Mouse (Mus musculus) heart, adult 18-20 months (tissue): ENCODE measurements around the gene Litaf. TPM values are rescaled to one million over a fixed set of nuclear protein-coding genes. Genes with fewer than 3 reads are reported as not detected.
"Not testable (repeated sequence)": the region's sequence is repeated elsewhere in the genome, so short reads cannot be mapped to it uniquely, and the experiment has no call there.

ENCODE experiments used
- DNase-seq, 2 experiments: peaks; one replicate each; pipeline ENCODE4 v3.0.0; 2021 to 2022; ENCODE audit warnings: mixed read lengths in 1 of 2
- total RNA-seq, 2 experiments: library from RNA; stranded (reverse); gene quantifications; 2 replicates each; pipeline ENCODE4 v1.2.3; 2021

Litaf gene
- total RNA-seq, 2 experiments from 2014 or later = 17.1 to 20.8 TPM

- DNase-seq = peak in 1 of 2 experiments; percentile 50
Observed at GRCm38 (mm10) chr16:10991737-10992089, 74.2 kb downstream of the Litaf start.

DNA sequence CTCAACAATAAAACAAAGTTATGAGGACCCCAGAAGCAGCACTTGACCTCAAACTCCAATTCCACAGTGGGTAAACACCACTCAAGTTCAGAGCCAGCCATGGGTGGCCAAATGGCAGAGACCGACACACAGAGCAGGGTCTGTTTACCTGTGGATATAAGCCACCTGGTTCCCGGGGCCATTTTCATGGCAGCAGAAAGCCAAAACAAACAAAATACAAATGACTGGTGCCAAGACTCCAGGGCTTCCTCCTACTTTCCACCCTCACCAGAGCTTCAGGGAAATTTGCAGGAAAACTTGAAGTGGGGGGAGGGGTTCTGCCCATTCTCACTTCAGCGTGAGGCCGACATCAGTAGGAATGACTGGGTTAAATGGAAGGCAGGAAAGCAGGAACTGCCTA, 75.2 kb downstream of the Litaf start:
- no peak for DNase-seq

- DNase-seq = no peak
Observed at GRCm38 (mm10) chr16:10989896-10990295, 76.1 kb downstream of the Litaf start.

- DNase-seq = no peak
Observed at GRCm38 (mm10) chr16:10989361-10989760, 76.6 kb downstream of the Litaf start.

DNA sequence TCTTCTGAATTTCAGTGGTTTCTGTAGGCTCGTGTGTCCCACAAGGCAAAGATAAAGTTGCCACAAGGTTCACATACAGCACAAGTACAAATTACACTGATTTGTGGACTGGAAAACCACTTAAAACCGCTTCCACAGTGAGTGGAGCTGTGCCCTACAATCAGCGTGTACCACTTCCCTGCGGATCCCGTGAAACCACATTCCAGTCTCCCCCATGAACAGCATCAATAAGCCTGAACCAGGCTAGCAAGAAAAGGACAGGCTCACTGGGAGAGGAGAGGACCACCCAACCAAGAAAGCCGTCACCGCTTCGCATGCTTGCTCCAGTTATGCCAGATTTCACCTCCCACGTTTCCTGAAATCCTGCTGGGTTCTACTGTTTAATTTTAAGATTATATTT, 77.7 kb downstream of the Litaf start:
- no peak for DNase-seq

- DNase-seq = peak in 1 of 2 experiments; percentile 35
Observed at GRCm38 (mm10) chr16:10984534-10984933, 81.4 kb downstream of the Litaf start.

GRCm38 (mm10) chr16:10981493-10982070, 84.4 kb downstream of the Litaf start:
- peak; percentile 58 to 70 for DNase-seq

- no peak for DNase-seq
Observed at GRCm38 (mm10) chr16:10979064-10979803, 86.7 kb downstream of the Litaf start.

DNA sequence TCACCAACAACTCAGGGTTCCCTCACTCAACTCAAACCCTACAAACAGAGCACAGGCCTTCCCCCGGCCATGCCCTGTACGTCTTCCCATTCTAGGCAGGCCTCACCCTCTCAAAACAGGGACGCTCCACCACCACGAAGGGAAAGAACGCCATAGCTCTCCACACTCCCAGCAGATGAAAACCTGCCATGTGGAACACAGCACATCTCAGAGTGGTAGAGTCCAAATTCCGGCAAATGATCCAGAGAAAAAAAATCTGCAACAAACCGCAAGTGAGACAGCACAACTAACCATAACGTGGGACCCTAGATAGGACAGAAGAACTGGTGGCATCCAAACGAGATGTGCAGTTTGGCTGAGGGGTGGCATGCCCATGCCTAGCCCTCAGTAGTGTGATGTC, 88.1 kb downstream of the Litaf start:
- DNase-seq = no peak

DNA sequence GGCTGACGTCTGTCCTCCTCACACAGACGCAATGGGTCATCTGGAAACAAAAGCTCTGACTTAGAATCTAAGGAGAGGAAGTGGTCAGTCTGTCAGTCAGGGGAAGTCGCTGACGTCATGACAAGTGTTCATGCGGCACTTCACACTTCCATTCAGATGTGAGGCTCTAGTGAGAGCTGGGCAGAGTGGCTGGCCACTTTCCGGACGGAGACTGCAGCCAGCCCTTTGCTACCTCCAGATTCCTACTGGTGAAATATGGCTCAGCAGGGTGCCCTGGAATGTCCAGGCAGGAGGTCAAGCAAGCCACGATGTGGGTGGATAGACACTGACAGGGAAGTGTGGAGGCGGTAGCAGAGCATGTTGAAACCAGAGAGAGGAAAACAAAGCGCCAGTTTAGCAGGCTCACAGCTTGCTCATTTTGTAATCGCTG, 89.7 kb downstream of the Litaf start:
- DNase-seq = peak in 1 of 2 experiments; percentile 63

DNA sequence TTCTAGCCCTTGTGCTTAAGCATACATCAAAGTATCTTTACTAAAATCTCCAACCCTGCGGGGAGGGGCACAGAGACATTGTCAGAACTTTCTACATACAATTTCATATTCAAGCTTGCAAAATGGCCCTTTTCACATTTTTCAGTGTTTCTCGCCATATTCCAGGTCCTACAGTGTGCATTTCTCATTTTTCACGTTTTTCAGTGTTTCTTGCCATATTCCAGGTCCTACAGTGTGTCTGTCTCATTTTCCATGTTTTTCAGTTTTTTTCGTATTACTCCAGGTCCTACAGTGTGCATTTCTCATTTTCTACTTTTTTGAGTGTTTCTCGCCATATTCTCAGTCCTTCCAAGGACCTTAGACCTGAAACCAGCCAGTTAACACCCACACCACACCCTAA, 91.0 kb downstream of the Litaf start:
- no peak for DNase-seq

GRCm38 (mm10) chr16:10974037-10974446, 91.9 kb downstream of the Litaf start:
- peak; percentile 73 to 76 for DNase-seq

DNA sequence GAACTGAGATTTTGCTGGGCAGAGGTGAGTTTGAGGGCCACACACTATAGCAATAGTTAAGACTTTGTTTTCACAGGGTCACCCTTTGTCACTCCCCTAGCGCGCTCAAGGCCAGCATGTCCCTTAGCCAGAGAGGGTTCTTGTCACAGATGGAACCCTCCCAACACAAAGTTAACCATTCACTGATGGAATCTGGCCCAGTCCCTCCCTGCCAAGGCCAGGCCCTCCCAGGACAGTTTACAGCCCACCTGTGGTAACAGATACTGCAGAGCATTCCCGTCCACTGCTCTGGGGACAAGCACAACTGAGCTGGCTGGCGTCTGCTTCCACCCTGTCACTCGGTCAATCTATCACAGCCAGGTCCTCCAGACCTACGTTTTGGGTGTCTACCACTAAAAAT, 93.7 kb downstream of the Litaf start:
- DNase-seq = no peak

GRCm38 (mm10) chr16:10969944-10970343, 96.0 kb downstream of the Litaf start:
- not testable (repeated sequence) for DNase-seq

GRCm38 (mm10) chr16:10969342-10969741, 96.6 kb downstream of the Litaf start:
- DNase-seq = no peak

DNA sequence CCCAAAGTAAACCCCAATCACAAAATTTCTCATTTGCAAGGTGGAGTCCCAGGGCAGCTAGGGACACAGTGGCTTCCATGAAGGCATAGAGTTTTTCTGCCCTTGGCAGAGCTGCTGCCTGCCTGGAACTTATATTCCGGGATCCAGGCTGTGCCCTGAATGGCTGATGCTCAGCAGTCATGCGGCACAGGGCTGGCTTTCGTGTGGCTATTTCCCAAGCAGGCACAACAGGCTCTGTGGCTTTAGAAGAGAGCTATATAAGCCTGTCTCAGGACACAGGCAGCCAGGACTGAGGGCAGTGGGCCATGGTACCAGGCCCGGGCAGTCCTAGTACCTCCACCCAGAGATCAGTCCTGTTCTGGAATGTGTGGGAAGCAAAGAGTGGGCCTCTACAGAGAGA, 97.7 kb downstream of the Litaf start:
- DNase-seq = no peak

GRCm38 (mm10) chr16:10967756-10968155, 98.2 kb downstream of the Litaf start:
- DNase-seq = no peak

GRCm38 (mm10) chr16:10967013-10967412, 98.9 kb downstream of the Litaf start:
- no peak for DNase-seq

DNA sequence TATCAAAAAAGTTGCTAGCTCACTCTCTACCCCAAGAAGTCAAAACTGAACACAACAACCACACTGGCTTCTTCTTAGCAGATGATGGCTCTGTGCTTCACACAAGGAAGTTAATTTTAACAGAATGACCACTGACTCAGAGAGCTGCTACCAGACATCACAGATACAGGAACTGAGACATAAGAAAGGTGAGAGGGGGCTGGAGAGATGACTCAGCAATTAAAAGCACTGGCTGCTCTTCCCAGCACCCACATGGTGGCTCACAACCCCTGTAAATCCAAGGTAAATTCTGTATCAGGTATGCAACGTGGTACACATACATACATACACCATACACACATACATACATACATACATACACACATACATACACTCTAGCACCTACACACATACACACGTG, 100.9 kb downstream of the Litaf start:
- no peak for DNase-seq

GRCm38 (mm10) chr16:10960916-10961315, 105.0 kb downstream of the Litaf start:
- DNase-seq = no peak

DNA sequence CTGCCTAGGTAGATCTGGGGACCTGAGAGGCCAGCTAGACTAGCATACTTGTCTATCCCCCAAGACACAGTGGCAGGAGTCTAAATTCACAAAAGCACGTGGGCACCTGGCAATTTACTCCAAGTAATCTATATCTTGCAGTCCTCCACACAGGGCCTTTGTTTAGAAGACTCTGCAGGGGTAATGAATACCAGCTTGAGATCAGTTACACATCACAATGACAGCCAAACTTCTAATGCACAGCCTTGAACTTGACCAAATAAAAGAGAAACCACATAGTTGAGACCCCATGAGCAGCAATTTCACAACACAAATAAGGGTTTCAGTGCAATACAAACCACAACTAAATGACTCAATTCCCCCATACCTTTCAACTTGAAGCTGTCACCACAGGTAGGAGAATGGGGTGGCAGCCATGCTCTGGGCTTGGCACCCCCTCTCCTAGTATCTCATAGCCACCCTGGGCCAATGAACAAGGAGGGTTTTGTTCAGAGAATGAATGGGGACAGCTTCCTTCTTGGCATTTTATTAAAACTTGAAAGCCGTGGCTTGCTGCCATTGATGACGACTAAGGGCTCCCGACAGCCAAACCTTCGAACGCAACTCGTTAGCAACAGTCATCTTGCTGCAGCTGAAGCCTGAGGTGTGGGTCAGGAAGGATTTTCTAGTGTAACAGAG, 107.1 kb downstream of the Litaf start:
- DNase-seq = no peak

DNA sequence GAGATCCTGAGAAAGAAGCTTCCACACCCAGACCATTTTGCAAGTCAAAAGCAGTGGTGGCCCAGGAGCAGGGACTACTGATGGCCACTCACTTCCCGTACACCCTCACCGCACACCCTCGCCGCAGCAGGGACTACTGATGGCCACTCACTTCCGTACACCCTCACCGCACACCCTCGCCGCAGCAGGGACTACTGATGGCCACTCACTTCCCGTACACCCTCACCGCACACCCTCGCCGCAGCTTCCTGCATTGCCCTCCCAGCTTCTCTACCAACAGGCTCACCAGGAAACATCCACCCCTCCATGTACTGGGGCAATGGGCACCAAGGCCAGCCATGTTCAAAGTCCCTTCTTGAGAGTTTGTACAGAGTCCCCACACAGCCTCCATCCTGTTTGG, 107.7 kb downstream of the Litaf start:
- not testable (repeated sequence) for DNase-seq

DNA sequence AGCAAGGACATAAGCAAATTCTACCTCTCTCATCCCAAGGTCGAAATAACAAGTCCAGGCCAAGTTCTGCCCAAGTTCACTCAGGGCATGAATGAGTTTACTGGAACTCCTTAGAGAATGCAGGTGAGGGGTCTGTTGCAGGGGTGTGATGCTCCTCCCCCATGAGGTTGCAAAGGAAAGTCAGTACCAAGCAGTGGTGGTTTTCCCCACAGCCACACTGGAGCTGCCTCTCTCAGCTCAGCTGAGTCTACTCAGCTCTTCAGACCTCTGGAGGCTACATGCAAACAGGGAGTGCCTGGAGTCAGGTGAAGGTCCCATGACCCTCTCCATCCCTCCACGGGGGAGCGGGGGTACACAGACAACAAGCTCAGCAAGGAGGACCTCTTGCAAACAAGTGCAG, 108.2 kb downstream of the Litaf start:
- no peak for DNase-seq
